Mouse (Mus musculus): ENCODE measurements around the gene Tuba1c. TPM values are rescaled to one million over a fixed set of nuclear protein-coding genes. Genes with fewer than 3 reads are reported as not detected.
A peak's percentile ranks its signal among the peaks of the same experiment; 100 is the strongest.

The Tuba1c gene
- total RNA-seq, 2 experiments from 2014 or later: 7.1 to 7.7 TPM

GRCm38 (mm10) chr15:99000535-99001283 is 29.0 kb upstream of the Tuba1c start:
- peak; percentile 50 for DNase-seq
- peak; percentile 83 for TF ChIP-seq CTCF (IDR thresholded peaks at IDR 0.05)
- H3K4me3 ChIP-seq: peak overlapping the region; percentile 62
- intact Hi-C loops (cut with DNase I): no loop called here
- peak overlapping the region; percentile 60 for H3K27ac ChIP-seq

- H3K27ac ChIP-seq: peak overlapping the region; percentile 60
- H3K4me3 ChIP-seq: peak overlapping the region; percentile 62
- TF ChIP-seq CTCF (IDR thresholded peaks at IDR 0.05): no peak
- intact Hi-C loops (cut with DNase I): no loop called here
- no peak for DNase-seq
These were observed 28.2 kb upstream of the Tuba1c start for GRCm38 (mm10) chr15:99001451-99001931.

GRCm38 (mm10) chr15:99003600-99003999 is 26.1 kb upstream of the Tuba1c start:
- Histone ChIP-seq H3K4me3 (no peak overlapping the region), H3K27ac (no peak overlapping the region)
- TF ChIP-seq CTCF (IDR thresholded peaks at IDR 0.05): peak; percentile 30; the same call in 1 of the 2 replicates
- DNase-seq: no peak
- intact Hi-C loops (cut with DNase I): no loop called here

GRCm38 (mm10) chr15:99008801-99009241 is 20.9 kb upstream of the Tuba1c start:
- no peak for DNase-seq
- Histone ChIP-seq H3K4me3 (no peak overlapping the region), H3K27ac (peak overlapping the region; percentile 59)
- TF ChIP-seq CTCF (IDR thresholded peaks at IDR 0.05): no peak
- intact Hi-C loops (cut with DNase I): no loop called here

GRCm38 (mm10) chr15:99010896-99011295 is 18.8 kb upstream of the Tuba1c start:
- intact Hi-C loops (cut with DNase I): no loop called here

DNA sequence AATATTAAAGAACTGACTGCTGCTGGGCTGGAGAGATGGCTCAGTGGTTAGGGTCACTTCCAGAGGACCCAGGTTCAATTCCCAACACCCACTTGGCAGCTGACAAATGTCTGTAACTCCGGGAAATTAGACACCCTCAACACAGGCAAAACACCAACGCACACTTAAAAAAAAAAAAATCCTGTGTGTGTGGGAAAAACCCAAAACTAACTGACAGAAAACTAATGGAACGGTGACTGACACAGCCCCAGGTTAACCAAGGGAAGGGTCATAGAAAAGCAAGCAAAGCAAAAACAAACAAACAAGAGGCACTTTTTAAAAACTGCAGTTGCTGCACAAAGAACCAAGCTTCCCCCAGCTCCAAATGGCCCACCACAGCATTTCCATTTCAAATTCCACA is 17.7 kb upstream of the Tuba1c start:
- Histone ChIP-seq H3K4me3 (no peak overlapping the region), H3K27ac (no peak overlapping the region)
- intact Hi-C loops (cut with DNase I): no loop called here
- DNase-seq: no peak
- TF ChIP-seq CTCF (IDR thresholded peaks at IDR 0.05): no peak

More at GRCm38 (mm10) chr15:99010896-99011295, 18.8 kb upstream of the Tuba1c start:
- no peak overlapping the region for H3K27ac ChIP-seq
- H3K4me3 ChIP-seq: no peak overlapping the region
- TF ChIP-seq CTCF (IDR thresholded peaks at IDR 0.05): no peak
- DNase-seq: no peak

DNA sequence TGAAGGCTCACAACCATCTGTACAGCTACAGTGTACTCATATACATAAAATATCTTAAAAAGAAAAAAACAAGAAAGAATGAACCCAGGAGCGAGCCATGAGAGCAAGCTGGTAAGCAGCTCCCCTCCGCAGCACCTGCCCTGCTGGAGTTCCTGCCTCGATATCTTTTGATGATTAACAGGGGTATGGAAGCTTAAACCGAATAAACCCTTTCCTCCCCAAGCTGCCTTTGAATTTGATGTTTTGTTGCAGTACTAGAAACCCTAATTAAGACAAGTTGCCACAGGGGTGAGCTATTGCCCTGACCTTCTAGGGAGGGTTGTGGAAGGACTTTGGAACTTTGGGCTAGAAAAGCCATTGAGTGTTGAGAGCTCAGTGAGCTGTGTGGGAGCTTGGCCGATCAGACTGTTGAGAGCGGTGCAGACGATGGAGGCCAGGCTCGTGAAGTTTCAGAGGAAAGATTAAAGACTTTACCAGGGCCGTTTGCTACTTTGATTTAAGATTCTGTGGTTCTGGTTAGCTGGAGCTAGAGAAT is 15.1 kb upstream of the Tuba1c start:
- no peak overlapping the region for H3K4me3 ChIP-seq
- intact Hi-C loops (cut with DNase I): no loop called here
- DNase-seq: no peak
- no peak for TF ChIP-seq CTCF (IDR thresholded peaks at IDR 0.05)
- H3K27ac ChIP-seq: no peak overlapping the region

- no peak for TF ChIP-seq CTCF (IDR thresholded peaks at IDR 0.05)
- H3K4me3 ChIP-seq: no peak overlapping the region
- peak overlapping the region; percentile 72 for H3K27ac ChIP-seq
- no peak for DNase-seq
- intact Hi-C loops (cut with DNase I): no loop called here
These were observed 12.3 kb upstream of the Tuba1c start for GRCm38 (mm10) chr15:99017355-99017761.

GRCm38 (mm10) chr15:99017986-99018385 is 11.7 kb upstream of the Tuba1c start:
- H3K27ac ChIP-seq: peak overlapping the region; percentile 72
- intact Hi-C loops (cut with DNase I): no loop called here
- no peak for TF ChIP-seq CTCF (IDR thresholded peaks at IDR 0.05)
- DNase-seq: no peak
- no peak overlapping the region for H3K4me3 ChIP-seq

- Histone ChIP-seq H3K4me3 (no peak overlapping the region), H3K27ac (peak overlapping the region; percentile 72)
- DNase-seq: no peak
- TF ChIP-seq CTCF (IDR thresholded peaks at IDR 0.05): no peak
- intact Hi-C loops (cut with DNase I): no loop called here
These were observed 11.1 kb upstream of the Tuba1c start for GRCm38 (mm10) chr15:99018630-99019029.

DNA sequence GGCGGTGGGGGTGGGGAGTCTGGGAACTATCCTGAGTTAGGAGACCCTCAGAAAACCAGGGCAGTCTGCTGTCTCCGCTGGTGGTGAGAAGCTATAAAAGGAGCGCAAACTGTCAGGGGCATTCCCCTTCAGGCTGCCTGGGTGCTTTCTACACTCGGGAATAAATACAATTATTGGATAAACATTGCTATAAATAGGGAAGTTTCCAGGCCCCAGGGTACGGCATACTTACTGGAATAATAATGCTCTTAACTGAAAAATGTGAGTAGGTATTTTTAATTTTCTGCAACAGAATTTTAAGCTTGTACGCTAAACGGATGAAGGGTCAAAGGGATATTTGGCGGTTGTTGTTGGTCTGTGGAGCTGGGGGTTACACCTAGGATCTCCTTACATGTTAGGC is 10.3 kb upstream of the Tuba1c start:
- H3K27ac ChIP-seq: peak overlapping the region; percentile 72
- no peak for DNase-seq
- intact Hi-C loops (cut with DNase I): no loop called here
- no peak overlapping the region for H3K4me3 ChIP-seq
- TF ChIP-seq CTCF (IDR thresholded peaks at IDR 0.05): no peak

- no peak for DNase-seq
- H3K4me3 ChIP-seq: no peak overlapping the region
- intact Hi-C loops (cut with DNase I): no loop called here
- TF ChIP-seq CTCF (IDR thresholded peaks at IDR 0.05): no peak
- no peak overlapping the region; the same call in 1 of the 2 replicates for H3K27ac ChIP-seq
These were observed 9.5 kb upstream of the Tuba1c start for GRCm38 (mm10) chr15:99020171-99020570.

DNA sequence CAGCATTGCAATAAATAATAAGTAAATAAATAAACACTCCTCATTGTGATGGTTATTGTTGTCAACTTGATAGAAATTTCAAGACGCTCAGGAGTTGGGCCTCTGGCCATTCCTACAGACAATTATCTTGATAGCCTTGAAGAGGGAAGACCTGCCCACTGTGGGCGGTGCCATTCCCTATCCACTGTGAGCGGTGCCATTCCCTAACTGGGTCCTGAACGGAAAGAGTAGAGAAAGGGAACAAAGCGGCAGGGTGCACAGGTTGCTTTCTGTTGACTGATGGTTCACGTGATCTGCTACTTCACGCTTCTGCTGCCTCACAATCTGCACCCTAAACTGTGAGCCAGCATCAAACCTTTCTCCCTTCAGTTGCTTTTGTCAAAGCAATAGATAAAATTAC is 8.4 kb upstream of the Tuba1c start:
- no peak for DNase-seq
- Histone ChIP-seq H3K4me3 (no peak overlapping the region), H3K27ac (no peak overlapping the region)
- no peak for TF ChIP-seq CTCF (IDR thresholded peaks at IDR 0.05)
- intact Hi-C loops (cut with DNase I): no loop called here
